Mouse (Mus musculus) hindbrain, postnatal 0 days (tissue): ENCODE results near the gene Cdc26. TPM values are rescaled to one million over a fixed set of nuclear protein-coding genes. Genes with fewer than 3 reads are reported as not detected.

ENCODE experiments used
- ATAC-seq: fragments of 200-750 bp; cut with Nextera tagmentation; 2 replicates; pipeline ENCODE4 v1.8.0; 2017; ENCODE audit warnings: mild to moderate bottlenecking, moderate TSS enrichment, moderate library complexity
- DNase-seq: peaks from one replicate; pipeline ENCODE4 v3.0.0-alpha.2; 2015; ENCODE audit warnings: low spot score
- H3K27ac ChIP-seq: fragments of 300-500 bp; sonication (generic); 2 replicates; pipeline ENCODE4 v1.5.1; 2014; ENCODE audit warnings: mild to moderate bottlenecking
- H3K27me3 ChIP-seq: fragments of 300-500 bp; sonication (generic); 2 replicates; pipeline ENCODE4 v1.6.1; 2014; ENCODE audit warnings: low read length, mixed read lengths; ENCODE audit not compliant: insufficient read depth
- H3K36me3 ChIP-seq: fragments of 300-500 bp; sonication (generic); 2 replicates; pipeline ENCODE4 v1.6.1; 2014; ENCODE audit warnings: low read length, mixed read lengths; ENCODE audit not compliant: insufficient read depth
- H3K4me1 ChIP-seq: fragments of 300-500 bp; sonication (generic); 2 replicates; pipeline ENCODE4 v1.6.1; 2014; ENCODE audit warnings: antibody characterized with exemption, low read length, mixed read lengths; ENCODE audit not compliant: insufficient read depth
- H3K4me2 ChIP-seq: fragments of 300-500 bp; sonication (generic); 2 replicates; pipeline ENCODE4 v1.6.1; 2014; ENCODE audit warnings: low read depth, mild to moderate bottlenecking, low read length, moderate library complexity, mixed read lengths
- H3K4me3 ChIP-seq: fragments of 300-500 bp; sonication (generic); 2 replicates; pipeline ENCODE4 v1.5.1; 2014; ENCODE audit warnings: low read length
- H3K9ac ChIP-seq: fragments of 300-500 bp; sonication (generic); replicated peaks from 2 replicates; pipeline ENCODE4 v1.6.1; 2014; ENCODE audit warnings: mild to moderate bottlenecking, low read length, moderate library complexity, mixed read lengths
- H3K9me3 ChIP-seq: fragments of 300-500 bp; sonication (generic); 2 replicates; pipeline ENCODE4 v1.6.1; 2016; ENCODE audit warnings: low read length, mixed read lengths
- CTCF ChIP-seq: IDR thresholded peaks from 2 replicates; pipeline ENCODE4 v1.5.1; 2016; ENCODE audit warnings: antibody characterized with exemption, control low read depth, low read depth
- WGBS: fragments of 180-500 bp; shearing (Covaris S2); extraction: QIAGEN DNeasy Blood & Tissue Kit; methylation state at CpG from one replicate; pipeline ENCODE4 v1.1.7; 2014; 5-methylcytosine and 5-hydroxymethylcytosine counted together
- polyA plus RNA-seq: library from polyadenylated mRNA; unstranded; fragments of >200 nt; fragmentation: Nextera tagmentation; extraction: Ambion mirVana; gene quantifications from 2 replicates; pipeline ENCODE4 v1.2.1, GENCODE M21; 2015
- total RNA-seq: library from RNA; depleted of rRNA; stranded (reverse); fragments of >200 nt; gene quantifications from 2 replicates; pipeline ENCODE4 v1.2.3, GENCODE M21; 2014

Gene Cdc26
- total and polyA plus RNA-seq, 2 experiments from 2014 or later = 30.1 to 75.2 TPM

DNA sequence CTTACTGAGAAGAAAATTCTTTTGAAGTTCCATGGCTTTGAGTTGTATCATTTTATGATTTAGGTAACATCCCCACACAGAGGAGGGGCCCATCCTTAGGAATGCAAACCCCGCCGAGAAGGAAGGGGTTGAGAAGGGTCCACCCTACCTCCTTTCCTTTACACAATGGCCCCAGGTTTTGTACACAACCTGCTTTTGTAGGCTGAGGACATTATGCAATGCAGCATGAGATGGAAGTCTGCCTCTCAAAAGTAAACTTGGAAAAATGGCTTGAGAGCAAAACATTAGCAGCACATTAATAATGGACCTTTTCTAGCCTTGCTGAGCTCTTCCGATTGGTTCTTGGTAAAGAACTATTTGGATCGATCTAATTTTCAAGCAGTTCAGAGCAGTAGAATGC lies 42.2 kb downstream of the Cdc26 start:
- no peak for TF ChIP-seq CTCF
- H3K36me3 ChIP-seq = no peaks in the 10 kb centered on the region
- no peak for ATAC-seq
- no peaks in the 10 kb centered on the region for H3K9me3 ChIP-seq
- DNase-seq = no peak
- H3K27me3 ChIP-seq = no peaks in the 10 kb centered on the region
- no peak overlapping the region for H3K27ac ChIP-seq
- whole genome bisulfite sequencing = 79% methylated on average over 4 of the region's 4 CpGs
- H3K4me2 ChIP-seq = no peak overlapping the region
- no peak overlapping the region for H3K9ac ChIP-seq
- 0 out of 2 replicates have a peak, but pooled peaks cover 3% of the 10 kb centered on the region for H3K4me1 ChIP-seq
- no peak overlapping the region for H3K4me3 ChIP-seq

- H3K9me3 ChIP-seq = no peaks in the 10 kb centered on the region
- no peak for DNase-seq
- no peaks in the 10 kb centered on the region for H3K27me3 ChIP-seq
- no peak overlapping the region for H3K4me3 ChIP-seq
- no peak for ATAC-seq
- no peak overlapping the region for H3K9ac ChIP-seq
- no peak overlapping the region for H3K27ac ChIP-seq
- H3K4me1 ChIP-seq = peaks cover 5% of the 10 kb centered on the region; the same call in 1 of the 2 replicates
- TF ChIP-seq CTCF = no peak
- H3K4me2 ChIP-seq = no peak overlapping the region
- no peaks in the 10 kb centered on the region for H3K36me3 ChIP-seq
- 93% methylated on average over 8 of the region's 8 CpGs for WGBS
These were observed 44.1 kb downstream of the Cdc26 start for GRCm38 (mm10) chr4:62364299-62364698.

DNA sequence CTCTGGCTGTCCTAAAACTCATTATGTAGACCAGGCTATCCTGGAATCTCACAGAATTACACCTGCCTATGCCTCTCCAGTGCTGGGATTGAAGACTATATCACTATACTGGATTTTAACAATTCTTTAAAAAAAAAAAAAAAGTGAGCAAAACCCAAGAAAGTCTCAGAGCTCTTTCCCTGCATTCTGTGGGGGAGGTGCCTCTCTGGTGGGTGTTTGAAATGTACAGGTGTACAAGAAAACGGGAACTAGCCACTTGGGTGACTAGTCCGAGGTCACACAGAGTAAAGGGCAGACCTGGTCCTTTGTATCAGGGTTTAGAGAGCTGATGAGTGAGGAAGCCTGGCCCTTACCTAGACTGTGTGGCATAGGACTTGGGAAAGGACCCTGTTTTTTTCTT lies 46.0 kb downstream of the Cdc26 start:
- H3K9ac ChIP-seq = no peak overlapping the region
- ATAC-seq (no peak), DNase-seq (no peak)
- H3K27ac ChIP-seq = no peak overlapping the region
- WGBS = 89% methylated on average over 2 of the region's 2 CpGs
- H3K4me2 ChIP-seq = peak overlapping the region; percentile 71; the same call in 1 of the 2 replicates
- H3K9me3 ChIP-seq = no peaks in the 10 kb centered on the region
- no peaks in the 10 kb centered on the region for H3K36me3 ChIP-seq
- no peak overlapping the region for H3K4me3 ChIP-seq
- peaks cover 8% of the 10 kb centered on the region; the same call in 1 of the 2 replicates for H3K4me1 ChIP-seq
- H3K27me3 ChIP-seq = no peaks in the 10 kb centered on the region
- TF ChIP-seq CTCF = no peak

DNA sequence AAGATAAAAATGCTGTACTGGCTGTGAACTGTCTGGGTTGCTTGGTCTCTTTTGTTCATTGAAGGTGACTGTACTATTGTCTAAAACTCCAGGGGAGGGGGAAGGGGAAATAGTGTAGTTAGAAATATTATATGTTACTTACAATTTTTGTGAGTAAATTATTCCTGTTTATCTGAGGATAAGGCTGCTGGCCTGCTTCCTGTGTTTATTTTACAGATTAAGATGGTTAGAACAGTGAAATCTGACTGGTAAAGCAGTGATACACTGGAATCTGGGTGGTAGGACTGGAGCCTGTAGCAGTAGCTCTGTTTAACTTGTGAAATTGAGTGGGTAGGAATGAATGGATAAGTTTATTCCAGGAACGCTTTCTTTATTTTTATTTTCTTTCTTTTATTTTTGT lies 46.4 kb downstream of the Cdc26 start:
- Histone ChIP-seq H3K4me1 (peaks cover 8% of the 10 kb centered on the region; the same call in 1 of the 2 replicates), H3K4me2 (peak overlapping the region; percentile 71), H3K27me3 (no peaks in the 10 kb centered on the region), H3K9me3 (no peaks in the 10 kb centered on the region), H3K9ac (peak overlapping the region; percentile 28; the same call in 1 of the 2 replicates), H3K36me3 (no peaks in the 10 kb centered on the region), H3K27ac (no peak overlapping the region), H3K4me3 (peak overlapping the region; percentile 83)
- 89% methylated on average over 1 of the region's 1 CpGs for WGBS
- TF ChIP-seq CTCF = no peak
- DNase-seq = no peak
- ATAC-seq = no peak

- Histone ChIP-seq H3K27ac (0 out of 2 replicates have a peak overlapping the region, but pooled peaks have one; percentile 76), H3K9ac (peak overlapping the region; percentile 77; the same call in 1 of the 2 replicates)
These were observed 46.9 kb downstream of the Cdc26 start for GRCm38 (mm10) chr4:62361571-62361970.

GRCm38 (mm10) chr4:62360805-62361455 lies 47.5 kb downstream of the Cdc26 start:
- Histone ChIP-seq H3K9me3 (no peaks in the 10 kb centered on the region), H3K4me2 (peak overlapping the region; percentile 71), H3K4me1 (peaks cover 8% of the 10 kb centered on the region; the same call in 1 of the 2 replicates), H3K27ac (peak overlapping the region; percentile 76), H3K9ac (peak overlapping the region; percentile 77), H3K4me3 (peak overlapping the region; percentile 83), H3K36me3 (no peaks in the 10 kb centered on the region), H3K27me3 (no peaks in the 10 kb centered on the region)
- under 1% methylated on average over 22 of the region's 22 CpGs for WGBS
- peak; percentile 66; the same call in 1 of the 2 replicates for ATAC-seq
- TF ChIP-seq CTCF = no peak
- peak; percentile 5 for DNase-seq

More at GRCm38 (mm10) chr4:62361571-62361970, 46.9 kb downstream of the Cdc26 start:
- no peak for TF ChIP-seq CTCF
- H3K4me1 ChIP-seq = peaks cover 8% of the 10 kb centered on the region; the same call in 1 of the 2 replicates
- H3K9me3 ChIP-seq = no peaks in the 10 kb centered on the region
- 45% methylated on average over 6 of the region's 6 CpGs for WGBS
- no peaks in the 10 kb centered on the region for H3K27me3 ChIP-seq
- ATAC-seq = no peak
- no peaks in the 10 kb centered on the region for H3K36me3 ChIP-seq
- DNase-seq = no peak
- peak overlapping the region; percentile 71 for H3K4me2 ChIP-seq
- H3K4me3 ChIP-seq = peak overlapping the region; percentile 83
